Mouse (Mus musculus): Measurements from ENCODE around the gene Rragd.
"Not testable (repeated sequence)": the region's sequence is repeated elsewhere in the genome, so short reads cannot be mapped to it uniquely, and the experiment has no call there.

Rragd gene

GRCm38 (mm10) chr4:32987006-32987405, 4.2 kb downstream of the Rragd start:
- DNase-seq = no peak

- DNase-seq = peak; percentile 69
These were observed 6.5 kb downstream of the Rragd start for GRCm38 (mm10) chr4:32989346-32989745.

GRCm38 (mm10) chr4:32994168-32994567, 11.3 kb downstream of the Rragd start:
- DNase-seq = no peak

- DNase-seq = no peak
These were observed 13.2 kb downstream of the Rragd start for GRCm38 (mm10) chr4:32996083-32996482.

GRCm38 (mm10) chr4:32997571-32997970, 14.7 kb downstream of the Rragd start:
- DNase-seq = no peak

- DNase-seq = no peak
These were observed 16.2 kb downstream of the Rragd start for GRCm38 (mm10) chr4:32998996-32999395.

- DNase-seq = no peak
These were observed 19.2 kb downstream of the Rragd start for GRCm38 (mm10) chr4:33002081-33002480.

- not testable (repeated sequence) for DNase-seq
These were observed 23.0 kb downstream of the Rragd start for GRCm38 (mm10) chr4:33005595-33006470.

- no peak for DNase-seq
These were observed 24.0 kb downstream of the Rragd start for GRCm38 (mm10) chr4:33006844-33007243.

GRCm38 (mm10) chr4:33007443-33008217, 24.8 kb downstream of the Rragd start:
- no peak for DNase-seq

- no peak for DNase-seq
These were observed 27.2 kb downstream of the Rragd start for GRCm38 (mm10) chr4:33010078-33010477.

GRCm38 (mm10) chr4:33012484-33012883, 29.6 kb downstream of the Rragd start:
- no peak for DNase-seq

GRCm38 (mm10) chr4:33018361-33018999, 35.6 kb downstream of the Rragd start:
- peak; percentile 84 for DNase-seq

- DNase-seq = no peak
These were observed 41.6 kb downstream of the Rragd start for GRCm38 (mm10) chr4:33024420-33024819.

- no peak for DNase-seq
These were observed 46.3 kb downstream of the Rragd start for GRCm38 (mm10) chr4:33029104-33029503.

- DNase-seq = peak; percentile 34
These were observed 47.7 kb downstream of the Rragd start for GRCm38 (mm10) chr4:33030264-33031194.

- DNase-seq = peak; percentile 92
These were observed 48.5 kb downstream of the Rragd start, which contains the start of gene Ube2j1 for GRCm38 (mm10) chr4:33031195-33031960. Gene Ube2j1, plus strand, starts transcription at chr4:33031416.

GRCm38 (mm10) chr4:33032045-33032444, 49.2 kb downstream of the Rragd start:
- no peak for DNase-seq

- DNase-seq = no peak
These were observed 50.7 kb downstream of the Rragd start for GRCm38 (mm10) chr4:33033515-33033914.

- no peak for DNase-seq
These were observed 57.0 kb downstream of the Rragd start for GRCm38 (mm10) chr4:33039826-33040225.

- no peak for DNase-seq
These were observed 66.8 kb downstream of the Rragd start for GRCm38 (mm10) chr4:33049601-33050000.

All from cerebellum, adult 9-11 months (tissue).